Mouse (Mus musculus) heart, postnatal 14 days (tissue): ENCODE data around the gene Gm16368. TPM values are rescaled to one million over a fixed set of nuclear protein-coding genes. Genes with fewer than 3 reads are reported as not detected.
"Not testable (repeated sequence)": the region's sequence is repeated elsewhere in the genome, so short reads cannot be mapped to it uniquely, and the experiment has no call there.

ENCODE experiments used
- DNase-seq, 2 experiments: peaks; one replicate each; pipeline ENCODE4 v3.0.0; 2021 to 2022
- intact Hi-C: fragments of 180-260 bp; cut with DNase I; formaldehyde crosslinking; loops from one replicate; pipeline ENCODE4 v1.15.1; 2025
- long read RNA-seq, 2 experiments: library from polyadenylated mRNA; stranded (forward); transcript quantifications; one replicate each; pipeline ENCODE4 v2.0.0; 2021
- total RNA-seq, 2 experiments: library from RNA; stranded (reverse); gene quantifications; 2 replicates each; pipeline ENCODE4 v1.2.3; 2021

Gene Gm16368
- not detected for total RNA-seq
- long read RNA-seq, experiment 1: 0 reads
- long read RNA-seq, experiment 2: 0 reads

GRCm38 (mm10) chr12:88083397-88083796 is at the start of gene Gm16368:
Gene Gm16368, plus strand, starts transcription at chr12:88083697.
- DNase-seq, intact Hi-C loops: not testable (repeated sequence)

GRCm38 (mm10) chr12:88039062-88039461 is 44.4 kb upstream of the Gm16368 start:
- intact Hi-C loops, DNase-seq: not testable (repeated sequence)

GRCm38 (mm10) chr12:88039703-88040102 is 43.8 kb upstream of the Gm16368 start:
- intact Hi-C loops, DNase-seq: not testable (repeated sequence)

- DNase-seq, intact Hi-C loops: not testable (repeated sequence)
These were observed 38.3 kb upstream of the Gm16368 start for GRCm38 (mm10) chr12:88045226-88045625.

Other genes with a start within 250 kb of the Gm16368 start
- not detected for gene Gm2001, start 241.4 kb upstream of the Gm16368 start, total RNA-seq
- not detected for gene Gm2016, start 209.6 kb upstream of the Gm16368 start, total RNA-seq
- gene Gm2022, start 188.3 kb upstream of the Gm16368 start, total RNA-seq: not detected
- not detected for gene Gm2035, start 163.8 kb upstream of the Gm16368 start, total RNA-seq
- not detected for gene Gm2042, start 129.6 kb upstream of the Gm16368 start, total RNA-seq
- not detected for gene Gm2075, start 71.8 kb upstream of the Gm16368 start, total RNA-seq
- not detected for gene Gm6803, start 64.9 kb upstream of the Gm16368 start, total RNA-seq
- gene Gm2056, start 56.7 kb upstream of the Gm16368 start, total RNA-seq: not detected
- gene Gm10436, start 98.4 kb downstream of the Gm16368 start, total RNA-seq: not detected
- gene Gm8332, start 166.4 kb downstream of the Gm16368 start, total RNA-seq: not detected
- not detected for gene Gm5662, start 190.8 kb downstream of the Gm16368 start, total RNA-seq
- not detected for gene Gm5039, start 240.3 kb downstream of the Gm16368 start, total RNA-seq